Mouse (Mus musculus) forebrain, postnatal 0 days (tissue): ENCODE measurements at regions not wholly inside any gene's neighbourhood (a gene's known extent, or its start where the extent isn't known, plus 50 kb on each side); places are given as distances from the start of the nearest gene placed in this dataset.

ENCODE experiments used
- ATAC-seq: fragments of 200-750 bp; cut with Nextera tagmentation; 2 replicates; pipeline ENCODE4 v1.8.0; 2017; ENCODE audit warnings: mild to moderate bottlenecking, moderate library complexity
- DNase-seq: peaks from one replicate; pipeline ENCODE4 v3.0.0-alpha.2; 2015
- H3K27ac ChIP-seq: fragments of 300-500 bp; sonication (generic); 2 replicates; pipeline ENCODE4 v1.5.1; 2014; ENCODE audit warnings: low read depth, mild to moderate bottlenecking, antibody characterized with exemption, low read length, moderate library complexity, mixed read lengths
- H3K27me3 ChIP-seq: fragments of 300-500 bp; sonication (generic); 2 replicates; pipeline ENCODE4 v1.6.1; 2014; ENCODE audit warnings: mild to moderate bottlenecking, low read length, mixed read lengths; ENCODE audit not compliant: insufficient read depth
- H3K36me3 ChIP-seq: fragments of 300-500 bp; sonication (generic); 2 replicates; pipeline ENCODE4 v1.6.1; 2014; ENCODE audit warnings: mild to moderate bottlenecking, moderate library complexity; ENCODE audit not compliant: insufficient read depth
- H3K4me1 ChIP-seq: fragments of 300-500 bp; sonication (generic); 2 replicates; pipeline ENCODE4 v1.6.1; 2014; ENCODE audit warnings: antibody characterized with exemption; ENCODE audit not compliant: insufficient read depth
- H3K4me2 ChIP-seq: fragments of 300-500 bp; sonication (generic); 2 replicates; pipeline ENCODE4 v1.6.1; 2014; ENCODE audit warnings: low read depth, mild to moderate bottlenecking, moderate library complexity
- H3K4me3 ChIP-seq: fragments of 300-500 bp; sonication (generic); 2 replicates; pipeline ENCODE4 v1.5.1; 2014; ENCODE audit warnings: low read depth, low read length, mixed read lengths
- H3K9ac ChIP-seq: fragments of 300-500 bp; sonication (generic); 2 replicates; pipeline ENCODE4 v1.6.1; 2014; ENCODE audit warnings: mild to moderate bottlenecking
- H3K9me3 ChIP-seq: fragments of 300-500 bp; sonication (generic); 2 replicates; pipeline ENCODE4 v1.6.1; 2016; ENCODE audit warnings: low read length
- CTCF ChIP-seq: sonication (generic); IDR thresholded peaks from 2 replicates; pipeline ENCODE4 v1.5.1; 2016; ENCODE audit warnings: antibody characterized with exemption, control low read depth, low read depth
- WGBS: fragments of 180-500 bp; shearing (Covaris S2); extraction: QIAGEN DNeasy Blood & Tissue Kit; methylation state at CpG from one replicate; pipeline ENCODE4 v1.1.7; 2014; 5-methylcytosine and 5-hydroxymethylcytosine counted together

- H3K27me3 ChIP-seq, result no peaks in the 10 kb centered on the region
- H3K27ac ChIP-seq, result no peak overlapping the region
- WGBS, result 73% methylated on average over 2 of the region's 2 CpGs
- H3K9ac ChIP-seq, result no peak overlapping the region
- DNase-seq (no peak), ATAC-seq (no peak)
- H3K4me3 ChIP-seq, result no peak overlapping the region
- H3K4me1 ChIP-seq, result peaks cover 4% of the 10 kb centered on the region; the same call in 1 of the 2 replicates
- no peaks in the 10 kb centered on the region for H3K9me3 ChIP-seq
- no peak overlapping the region for H3K4me2 ChIP-seq
- H3K36me3 ChIP-seq, result no peaks in the 10 kb centered on the region
- TF ChIP-seq CTCF, result no peak
Measured at GRCm38 (mm10) chr11:22613500-22613899, 101.6 kb downstream of the Tmem17 start.

GRCm38 (mm10) chr11:22617204-22617874 lies 105.5 kb downstream of the Tmem17 start:
- peak; percentile 89 for DNase-seq
- peak; percentile 100 for TF ChIP-seq CTCF
- Histone ChIP-seq H3K4me2 (peak overlapping the region; percentile 66), H3K4me3 (peak overlapping the region; percentile 32), H3K9ac (peak overlapping the region; percentile 51), H3K27me3 (no peaks in the 10 kb centered on the region), H3K27ac (no peak overlapping the region), H3K4me1 (peaks cover 4% of the 10 kb centered on the region; the same call in 1 of the 2 replicates), H3K36me3 (no peaks in the 10 kb centered on the region), H3K9me3 (no peaks in the 10 kb centered on the region)
- ATAC-seq, result peak; percentile 95
- 8% methylated on average over 21 of the region's 21 CpGs for WGBS

GRCm38 (mm10) chr11:22620912-22621705 lies 109.2 kb downstream of the Tmem17 start:
- H3K4me1 ChIP-seq, result peaks cover 4% of the 10 kb centered on the region; the same call in 1 of the 2 replicates
- no peak for TF ChIP-seq CTCF
- H3K4me3 ChIP-seq, result no peak overlapping the region
- no peak overlapping the region for H3K27ac ChIP-seq
- ATAC-seq (no peak), DNase-seq (no peak)
- no peaks in the 10 kb centered on the region for H3K36me3 ChIP-seq
- no peaks in the 10 kb centered on the region for H3K9me3 ChIP-seq
- H3K9ac ChIP-seq, result no peak overlapping the region
- no peaks in the 10 kb centered on the region for H3K27me3 ChIP-seq
- H3K4me2 ChIP-seq, result no peak overlapping the region
- 71% methylated on average over 8 of the region's 8 CpGs for WGBS

GRCm38 (mm10) chr11:22621868-22622267 lies 110.0 kb downstream of the Tmem17 start:
- WGBS, result 76% methylated on average over 6 of the region's 6 CpGs
- Histone ChIP-seq H3K27ac (no peak overlapping the region), H3K4me3 (no peak overlapping the region), H3K36me3 (no peaks in the 10 kb centered on the region), H3K27me3 (no peaks in the 10 kb centered on the region), H3K4me1 (peaks cover 4% of the 10 kb centered on the region; the same call in 1 of the 2 replicates), H3K9me3 (no peaks in the 10 kb centered on the region), H3K4me2 (no peak overlapping the region), H3K9ac (no peak overlapping the region)
- DNase-seq (no peak), ATAC-seq (no peak)
- TF ChIP-seq CTCF, result no peak

GRCm38 (mm10) chr11:22622496-22622997 lies 110.7 kb downstream of the Tmem17 start:
- Histone ChIP-seq H3K9me3 (no peaks in the 10 kb centered on the region), H3K4me3 (no peak overlapping the region), H3K4me1 (no peaks in the 10 kb centered on the region), H3K36me3 (no peaks in the 10 kb centered on the region), H3K27ac (no peak overlapping the region), H3K4me2 (no peak overlapping the region), H3K27me3 (no peaks in the 10 kb centered on the region), H3K9ac (no peak overlapping the region)
- TF ChIP-seq CTCF, result no peak
- no peak for DNase-seq
- 69% methylated on average over 8 of the region's 8 CpGs for WGBS
- ATAC-seq, result no peak

- DNase-seq, result no peak
- no peak overlapping the region for H3K9ac ChIP-seq
- no peak for TF ChIP-seq CTCF
Measured at GRCm38 (mm10) chr11:22626407-22626806, 114.5 kb downstream of the Tmem17 start.

GRCm38 (mm10) chr11:22628497-22628896 lies 116.6 kb downstream of the Tmem17 start:
- Histone ChIP-seq H3K36me3 (no peaks in the 10 kb centered on the region), H3K9me3 (no peaks in the 10 kb centered on the region), H3K4me3 (no peak overlapping the region), H3K9ac (no peak overlapping the region), H3K4me1 (no peaks in the 10 kb centered on the region), H3K27ac (no peak overlapping the region), H3K27me3 (no peaks in the 10 kb centered on the region), H3K4me2 (no peak overlapping the region)
- 84% methylated on average over 5 of the region's 5 CpGs for WGBS
- TF ChIP-seq CTCF, result no peak
- no peak for DNase-seq
- ATAC-seq, result no peak

More at GRCm38 (mm10) chr11:22626407-22626806, 114.5 kb downstream of the Tmem17 start:
- Histone ChIP-seq H3K4me3 (no peak overlapping the region), H3K4me2 (no peak overlapping the region), H3K27ac (no peak overlapping the region), H3K36me3 (no peaks in the 10 kb centered on the region), H3K27me3 (no peaks in the 10 kb centered on the region), H3K4me1 (no peaks in the 10 kb centered on the region), H3K9me3 (no peaks in the 10 kb centered on the region)
- 90% methylated on average over 1 of the region's 1 CpGs for WGBS
- no peak for ATAC-seq
